Mouse (Mus musculus): ENCODE data around the gene Rnf115. TPM values are rescaled to one million over a fixed set of nuclear protein-coding genes. Genes with fewer than 3 reads are reported as not detected.

The Rnf115 gene
- polyA plus RNA-seq, 1 experiment, result 11.3 TPM

DNA sequence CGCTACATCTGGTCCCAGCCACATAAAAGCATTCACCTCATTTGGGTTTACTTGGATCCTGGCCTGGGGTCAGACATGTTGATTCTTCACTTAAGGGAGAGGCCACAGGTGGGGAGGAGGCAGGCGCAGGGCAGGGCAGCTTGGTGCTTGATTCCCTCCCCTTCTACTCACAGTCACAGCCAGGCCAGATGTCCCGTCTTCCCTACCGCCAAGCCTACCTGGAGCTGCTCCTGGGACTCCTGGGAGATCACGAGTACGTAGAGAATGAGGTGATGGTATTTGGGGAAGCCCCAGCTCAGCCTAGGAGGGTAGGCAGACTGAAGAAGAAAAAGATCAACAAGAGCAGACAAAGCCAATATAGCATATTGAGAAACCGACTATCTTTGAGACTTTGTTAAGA, 20.5 kb upstream of the Rnf115 start:
- H3K4me3 ChIP-seq (ENCODE audit: extremely low read depth, insufficient read depth, insufficient read length), result no peak overlapping the region
- H3K36me3 ChIP-seq (ENCODE audit: control insufficient read depth, insufficient read depth, low read length), result peaks cover 25% of the 10 kb centered on the region
- 82% methylated on average over 7 of the region's 7 CpGs for WGBS
- no peak for DNase-seq (ENCODE audit: low read depth in 1 of 2, low spot score in 2 of 2)
- no peak overlapping the region for H3K27ac ChIP-seq (ENCODE audit: insufficient read depth, low read length)
- TF ChIP-seq POLR2A (IDR thresholded peaks at IDR 0.05; ENCODE audit: low read depth, low read length), result no peak
- no peak for TF ChIP-seq CTCF (IDR thresholded peaks at IDR 0.05; ENCODE audit: extremely low read depth, insufficient read depth, insufficient read length, insufficient replicate concordance)
- H3K4me1 ChIP-seq (ENCODE audit: control insufficient read depth, insufficient read depth, insufficient read length), result peaks cover 6% of the 10 kb centered on the region
- 0 out of 2 replicates have a peak, but pooled peaks cover 2% of the 10 kb centered on the region for H3K27me3 ChIP-seq (ENCODE audit: control insufficient read depth, insufficient read depth, low read length)

DNA sequence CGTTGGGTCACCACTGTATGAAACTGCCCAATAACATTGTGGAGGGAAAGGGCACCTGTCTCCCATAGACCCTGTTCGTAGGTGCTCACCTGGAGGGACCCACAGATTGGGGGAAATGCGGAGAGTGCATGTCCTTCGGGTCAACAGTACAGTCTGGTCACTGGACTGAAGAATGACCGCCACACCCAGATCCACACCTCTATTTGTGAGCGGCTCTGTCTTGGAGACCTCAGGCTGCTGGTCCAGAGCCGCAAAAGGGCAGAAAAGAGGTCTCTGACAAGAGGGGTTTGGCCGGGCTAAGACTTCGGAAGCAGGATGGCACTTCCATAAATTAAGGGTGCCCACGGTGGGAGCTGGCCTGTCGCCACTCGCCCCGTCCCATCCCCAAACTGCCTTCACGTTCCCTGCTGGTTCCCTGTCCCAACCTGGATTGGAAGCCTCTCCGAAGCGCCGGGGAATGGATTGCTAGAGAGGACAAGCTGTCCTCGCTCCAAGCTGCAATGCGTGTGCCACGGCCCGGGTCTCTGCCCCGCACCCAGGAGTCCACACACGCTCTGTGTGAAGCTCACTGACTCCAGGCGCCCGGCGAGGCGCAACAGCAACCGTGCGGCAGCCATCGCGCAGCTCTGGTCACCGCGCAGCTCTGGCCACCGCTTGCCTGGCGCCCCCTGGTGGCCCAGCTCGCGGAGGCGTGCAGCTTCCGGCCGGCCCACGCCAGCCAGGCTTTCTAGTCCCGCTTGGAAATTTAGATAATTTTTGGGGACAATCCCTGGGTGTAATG, 19.4 kb upstream of the Rnf115 start, which contains the start of gene Nudt17:
Nudt17 (minus strand) TSS at position 660 of the 781 bp plus-strand sequence.
- TF ChIP-seq POLR2A (IDR thresholded peaks at IDR 0.05; ENCODE audit: low read depth, low read length) (no peak), CTCF (IDR thresholded peaks at IDR 0.05; ENCODE audit: extremely low read depth, insufficient read depth, insufficient read length, insufficient replicate concordance) (peak; percentile 95)
- Histone ChIP-seq H3K27me3 (ENCODE audit: control insufficient read depth, insufficient read depth, low read length) (0 out of 2 replicates have a peak, but pooled peaks cover 2% of the 10 kb centered on the region), H3K36me3 (ENCODE audit: control insufficient read depth, insufficient read depth, low read length) (peaks cover 30% of the 10 kb centered on the region), H3K27ac (ENCODE audit: insufficient read depth, low read length) (no peak within 1 kb of the TSS), H3K4me1 (ENCODE audit: control insufficient read depth, insufficient read depth, insufficient read length) (peaks cover 6% of the 10 kb centered on the region), H3K4me3 (ENCODE audit: extremely low read depth, insufficient read depth, insufficient read length) (peak within 1 kb of the TSS; percentile 49)
- DNase-seq (ENCODE audit: low read depth in 1 of 2, low spot score in 2 of 2), result peak; percentile 17 to 69
- WGBS, result 7% methylated on average over 42 of the region's 42 CpGs

- no peak for TF ChIP-seq CTCF (IDR thresholded peaks at IDR 0.05; ENCODE audit: extremely low read depth, insufficient read depth, insufficient read length, insufficient replicate concordance)
- DNase-seq (ENCODE audit: low read depth in 1 of 2, low spot score in 2 of 2), result no peak
- H3K4me3 ChIP-seq (ENCODE audit: extremely low read depth, insufficient read depth, insufficient read length), result no peak overlapping the region
- H3K27ac ChIP-seq (ENCODE audit: insufficient read depth, low read length), result no peak overlapping the region
- 75% methylated on average over 2 of the region's 2 CpGs for WGBS
- H3K4me1 ChIP-seq (ENCODE audit: control insufficient read depth, insufficient read depth, insufficient read length), result peaks cover 6% of the 10 kb centered on the region
- 0 out of 2 replicates have a peak, but pooled peaks cover 2% of the 10 kb centered on the region for H3K27me3 ChIP-seq (ENCODE audit: control insufficient read depth, insufficient read depth, low read length)
- H3K36me3 ChIP-seq (ENCODE audit: control insufficient read depth, insufficient read depth, low read length), result peaks cover 34% of the 10 kb centered on the region
These were observed 18.8 kb upstream of the Rnf115 start for GRCm38 (mm10) chr3:96708684-96709064.

GRCm38 (mm10) chr3:96714286-96714685, 13.2 kb upstream of the Rnf115 start:
- peaks cover 3% of the 10 kb centered on the region; the same call in 1 of the 2 replicates for H3K4me1 ChIP-seq (ENCODE audit: control insufficient read depth, insufficient read depth, insufficient read length)
- no peak overlapping the region for H3K4me3 ChIP-seq (ENCODE audit: extremely low read depth, insufficient read depth, insufficient read length)
- DNase-seq (ENCODE audit: low read depth in 1 of 2, low spot score in 2 of 2), result no peak
- no peak overlapping the region for H3K27ac ChIP-seq (ENCODE audit: insufficient read depth, low read length)
- 93% methylated on average over 5 of the region's 5 CpGs for WGBS
- TF ChIP-seq POLR2A (IDR thresholded peaks at IDR 0.05; ENCODE audit: low read depth, low read length) (no peak), CTCF (IDR thresholded peaks at IDR 0.05; ENCODE audit: extremely low read depth, insufficient read depth, insufficient read length, insufficient replicate concordance) (no peak)
- H3K27me3 ChIP-seq (ENCODE audit: control insufficient read depth, insufficient read depth, low read length), result no peaks in the 10 kb centered on the region
- H3K36me3 ChIP-seq (ENCODE audit: control insufficient read depth, insufficient read depth, low read length), result peaks cover 41% of the 10 kb centered on the region

- peaks cover 3% of the 10 kb centered on the region; the same call in 1 of the 2 replicates for H3K4me1 ChIP-seq (ENCODE audit: control insufficient read depth, insufficient read depth, insufficient read length)
- TF ChIP-seq POLR2A (IDR thresholded peaks at IDR 0.05; ENCODE audit: low read depth, low read length) (no peak), CTCF (IDR thresholded peaks at IDR 0.05; ENCODE audit: extremely low read depth, insufficient read depth, insufficient read length, insufficient replicate concordance) (no peak)
- no peaks in the 10 kb centered on the region for H3K27me3 ChIP-seq (ENCODE audit: control insufficient read depth, insufficient read depth, low read length)
- 9% methylated on average over 2 of the region's 2 CpGs for WGBS
- no peak overlapping the region for H3K4me3 ChIP-seq (ENCODE audit: extremely low read depth, insufficient read depth, insufficient read length)
- no peak for DNase-seq (ENCODE audit: low read depth in 1 of 2, low spot score in 2 of 2)
- peaks cover 39% of the 10 kb centered on the region for H3K36me3 ChIP-seq (ENCODE audit: control insufficient read depth, insufficient read depth, low read length)
- H3K27ac ChIP-seq (ENCODE audit: insufficient read depth, low read length), result peak overlapping the region; percentile 23
These were observed 11.6 kb upstream of the Rnf115 start for GRCm38 (mm10) chr3:96715854-96716253.

- no peak overlapping the region for H3K27ac ChIP-seq (ENCODE audit: insufficient read depth, low read length)
- no peak for DNase-seq (ENCODE audit: low read depth in 1 of 2, low spot score in 2 of 2)
- TF ChIP-seq POLR2A (IDR thresholded peaks at IDR 0.05; ENCODE audit: low read depth, low read length) (no peak), CTCF (IDR thresholded peaks at IDR 0.05; ENCODE audit: extremely low read depth, insufficient read depth, insufficient read length, insufficient replicate concordance) (no peak)
- peaks cover 34% of the 10 kb centered on the region for H3K36me3 ChIP-seq (ENCODE audit: control insufficient read depth, insufficient read depth, low read length)
- 80% methylated on average over 14 of the region's 14 CpGs for WGBS
- no peak overlapping the region for H3K4me3 ChIP-seq (ENCODE audit: extremely low read depth, insufficient read depth, insufficient read length)
- H3K4me1 ChIP-seq (ENCODE audit: control insufficient read depth, insufficient read depth, insufficient read length), result peaks cover 3% of the 10 kb centered on the region; the same call in 1 of the 2 replicates
- H3K27me3 ChIP-seq (ENCODE audit: control insufficient read depth, insufficient read depth, low read length), result no peaks in the 10 kb centered on the region
These were observed 8.3 kb upstream of the Rnf115 start for GRCm38 (mm10) chr3:96719173-96719572.
